Mouse (Mus musculus): ENCODE results near the gene B3galt5.

DNA sequence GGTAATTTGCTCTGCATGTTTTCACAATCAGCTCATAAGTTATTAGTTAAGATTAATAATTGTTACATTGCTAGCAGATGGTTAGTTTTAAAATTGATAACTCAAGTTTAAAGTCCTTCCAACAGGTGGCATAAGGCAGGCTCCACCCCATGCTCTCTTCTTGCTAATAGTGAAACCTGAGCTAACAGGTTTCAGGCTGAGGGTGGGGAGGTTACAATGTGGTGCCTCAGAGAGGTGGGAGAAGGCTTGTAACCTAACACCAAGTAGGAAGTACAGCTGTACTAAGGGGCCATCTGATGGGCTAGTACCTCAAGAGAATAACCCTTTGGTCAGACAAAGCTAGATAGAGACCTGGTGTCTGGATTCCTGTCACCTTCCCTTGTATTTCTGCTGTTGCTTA lies 62.5 kb downstream of the B3galt5 start:
- TF ChIP-seq CTCF (IDR thresholded peaks at IDR 0.05; ENCODE audit: control insufficient read depth, insufficient read depth, low read length) (no peak), POLR2A (IDR thresholded peaks at IDR 0.05; ENCODE audit: borderline replicate concordance, control insufficient read depth, low read depth, low read length) (no peak)

Data from bone marrow, adult 2 months (tissue).